Mouse (Mus musculus) midbrain, embryonic 10.5 days (tissue): ENCODE results near the gene Srgap1. TPM values are rescaled to one million over a fixed set of nuclear protein-coding genes. Genes with fewer than 3 reads are reported as not detected.

Experiments
- DNase-seq: peaks from one replicate; pipeline ENCODE4 v3.0.0-alpha.2; 2017; ENCODE audit warnings: low spot score
- H3K27ac ChIP-seq: fragments of 300-500 bp; sonication (generic); replicated peaks from 2 replicates; pipeline ENCODE4 v1.5.1; 2016; ENCODE audit warnings: mild to moderate bottlenecking
- H3K27me3 ChIP-seq: fragments of 300-500 bp; sonication (generic); 2 replicates; pipeline ENCODE4 v1.6.1; 2016; ENCODE audit warnings: low read depth, mild to moderate bottlenecking; ENCODE audit not compliant: poor library complexity, severe bottlenecking
- H3K36me3 ChIP-seq: fragments of 300-500 bp; sonication (generic); 2 replicates; pipeline ENCODE4 v1.6.1; 2016; ENCODE audit warnings: mild to moderate bottlenecking, moderate library complexity
- H3K4me1 ChIP-seq: fragments of 300-500 bp; sonication (generic); 2 replicates; pipeline ENCODE4 v1.6.1; 2016
- H3K4me3 ChIP-seq: fragments of 300-500 bp; sonication (generic); 2 replicates; pipeline ENCODE4 v1.5.1; 2016; ENCODE audit warnings: mild to moderate bottlenecking, moderate library complexity
- H3K9me3 ChIP-seq: fragments of 300-500 bp; sonication (generic); replicated peaks from 2 replicates; pipeline ENCODE4 v1.6.1; 2016; ENCODE audit warnings: mild to moderate bottlenecking
- WGBS: fragments of 180-500 bp; shearing (Covaris S2); methylation state at CpG from one replicate; pipeline ENCODE4 v1.1.7; 2016; 5-methylcytosine and 5-hydroxymethylcytosine counted together
- polyA plus RNA-seq: library from polyadenylated mRNA; unstranded; fragments of >200 nt; fragmentation: Nextera tagmentation; extraction: Ambion mirVana; gene quantifications from 2 replicates; pipeline ENCODE4 v1.2.1, GENCODE M21; 2016

Gene Srgap1
- polyA plus RNA-seq, 1 experiment from 2014 or later, result 11.5 TPM

DNA sequence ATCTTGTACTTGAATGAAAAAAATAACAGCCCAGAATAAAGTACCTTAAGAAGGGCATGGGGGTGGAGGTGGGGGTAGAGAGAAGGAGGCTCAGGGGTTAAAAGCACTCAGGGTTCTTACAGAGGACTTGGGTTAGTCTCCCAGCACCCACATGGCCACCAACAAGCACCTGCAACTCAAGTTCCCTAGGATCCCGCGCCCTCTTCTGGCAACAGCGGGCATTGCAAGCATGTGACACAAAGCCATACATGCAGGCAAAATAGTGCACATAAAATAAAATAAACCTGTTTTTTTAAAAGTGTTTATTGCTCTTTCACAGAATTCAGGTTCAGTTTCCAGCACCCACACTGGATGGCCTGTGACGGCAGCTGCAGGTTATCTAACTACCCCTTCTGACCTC lies 6.7 kb downstream of the Srgap1 start:
- no peaks in the 10 kb centered on the region for H3K27me3 ChIP-seq
- no peak overlapping the region for H3K4me3 ChIP-seq
- H3K9me3 ChIP-seq, result peaks cover 9% of the 10 kb centered on the region; the same call in 1 of the 2 replicates
- H3K4me1 ChIP-seq, result peaks cover 16% of the 10 kb centered on the region
- no peak overlapping the region for H3K27ac ChIP-seq
- no peak for DNase-seq
- 47% methylated on average over 4 of the region's 4 CpGs for WGBS
- H3K36me3 ChIP-seq, result peaks cover 54% of the 10 kb centered on the region

DNA sequence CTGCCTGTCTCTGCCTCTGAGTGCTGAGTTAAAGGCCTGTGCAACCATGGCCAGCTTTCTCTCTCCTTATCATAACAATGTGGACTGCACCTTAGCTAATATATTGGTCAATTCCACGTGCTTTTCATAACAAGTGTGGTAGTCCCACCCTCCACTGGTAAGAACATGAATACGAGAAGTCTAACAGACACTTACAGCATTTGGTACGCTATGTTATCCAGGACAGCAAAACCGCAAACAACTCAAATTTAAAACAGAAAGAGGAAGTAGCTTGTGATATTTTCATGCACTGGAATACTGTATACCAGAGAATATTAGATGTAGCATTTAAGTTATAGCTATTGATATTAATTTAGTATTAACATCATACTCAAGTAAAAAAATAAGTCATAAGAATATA lies 7.5 kb downstream of the Srgap1 start:
- WGBS, result 91% methylated on average over 4 of the region's 4 CpGs
- Histone ChIP-seq H3K36me3 (peaks cover 54% of the 10 kb centered on the region), H3K27me3 (no peaks in the 10 kb centered on the region)

GRCm38 (mm10) chr10:122038554-122038953 lies 8.6 kb downstream of the Srgap1 start:
- H3K27ac ChIP-seq, result no peak overlapping the region
- H3K9me3 ChIP-seq, result peaks cover 9% of the 10 kb centered on the region; the same call in 1 of the 2 replicates
- WGBS, result 67% methylated on average over 3 of the region's 3 CpGs
- H3K4me3 ChIP-seq, result no peak overlapping the region
- peaks cover 5% of the 10 kb centered on the region; the same call in 1 of the 2 replicates for H3K4me1 ChIP-seq
- DNase-seq, result no peak
- H3K27me3 ChIP-seq, result no peaks in the 10 kb centered on the region
- H3K36me3 ChIP-seq, result peaks cover 54% of the 10 kb centered on the region

More for the DNA sequence above, 7.5 kb downstream of the Srgap1 start:
- Histone ChIP-seq H3K9me3 (peaks cover 9% of the 10 kb centered on the region; the same call in 1 of the 2 replicates), H3K4me3 (no peak overlapping the region), H3K4me1 (peaks cover 8% of the 10 kb centered on the region), H3K27ac (no peak overlapping the region)
- no peak for DNase-seq

DNA sequence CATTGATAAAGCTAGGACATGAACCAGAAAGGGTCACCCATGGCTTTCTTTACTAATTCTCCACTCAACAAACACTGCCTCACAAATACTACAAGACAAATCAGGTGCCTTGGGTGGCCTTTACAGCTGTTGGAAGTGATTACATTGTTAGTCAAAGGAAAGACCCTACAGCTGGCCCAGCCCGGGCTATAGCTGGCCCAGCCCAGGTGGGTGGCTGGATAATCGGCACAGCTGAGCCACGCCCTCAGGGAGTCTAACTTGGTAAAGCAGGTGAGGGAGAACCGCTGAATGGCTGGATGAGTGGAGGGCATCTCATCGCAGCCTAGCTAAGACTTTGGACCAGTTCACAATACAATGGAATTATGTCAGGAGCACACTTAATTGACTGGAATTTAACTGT lies 13.8 kb downstream of the Srgap1 start:
- H3K4me1 ChIP-seq, result no peaks in the 10 kb centered on the region
- WGBS, result 81% methylated on average over 5 of the region's 5 CpGs

GRCm38 (mm10) chr10:122030420-122030819 lies 16.7 kb downstream of the Srgap1 start:
- no peak for DNase-seq
- 89% methylated on average over 5 of the region's 5 CpGs for WGBS
- peaks cover 11% of the 10 kb centered on the region; the same call in 1 of the 2 replicates for H3K9me3 ChIP-seq
- H3K4me3 ChIP-seq, result no peak overlapping the region
- no peaks in the 10 kb centered on the region for H3K4me1 ChIP-seq
- H3K36me3 ChIP-seq, result peaks cover 22% of the 10 kb centered on the region
- no peak overlapping the region for H3K27ac ChIP-seq
- no peaks in the 10 kb centered on the region for H3K27me3 ChIP-seq

More for the DNA sequence above, 13.8 kb downstream of the Srgap1 start:
- H3K36me3 ChIP-seq, result peaks cover 32% of the 10 kb centered on the region
- H3K27me3 ChIP-seq, result no peaks in the 10 kb centered on the region
- 0 out of 2 replicates have a peak, but pooled peaks cover 15% of the 10 kb centered on the region for H3K9me3 ChIP-seq
- DNase-seq, result no peak
- H3K27ac ChIP-seq, result no peak overlapping the region
- no peak overlapping the region for H3K4me3 ChIP-seq

- Histone ChIP-seq H3K4me3 (no peak overlapping the region), H3K4me1 (no peaks in the 10 kb centered on the region), H3K36me3 (peaks cover 28% of the 10 kb centered on the region), H3K9me3 (peaks cover 16% of the 10 kb centered on the region; the same call in 1 of the 2 replicates), H3K27ac (no peak overlapping the region), H3K27me3 (no peaks in the 10 kb centered on the region)
- no peak for DNase-seq
- 87% methylated on average over 7 of the region's 7 CpGs for WGBS
These were observed 17.4 kb downstream of the Srgap1 start for GRCm38 (mm10) chr10:122029738-122030137.

DNA sequence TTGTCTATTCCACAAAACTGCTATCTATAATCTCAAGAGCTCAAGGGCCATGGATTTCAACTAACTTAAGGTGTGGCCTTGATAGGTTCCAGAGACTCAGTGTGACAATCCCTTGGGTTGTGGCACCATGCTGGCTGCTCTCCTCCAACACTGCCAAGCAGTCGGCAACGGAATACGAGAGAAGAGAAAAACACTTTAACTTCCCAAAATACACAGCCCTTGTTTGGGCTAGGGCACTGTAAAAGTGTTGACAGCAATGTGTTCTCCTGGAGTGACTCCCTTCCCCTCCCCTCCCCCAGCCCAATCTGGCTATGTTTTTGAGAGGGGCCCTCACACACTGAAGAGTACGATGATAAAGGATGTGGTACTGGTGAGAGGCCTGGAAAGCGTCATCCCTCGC lies 21.9 kb downstream of the Srgap1 start:
- no peak for DNase-seq
- H3K4me3 ChIP-seq, result no peak overlapping the region
- 90% methylated on average over 6 of the region's 6 CpGs for WGBS
- H3K4me1 ChIP-seq, result no peaks in the 10 kb centered on the region
- no peaks in the 10 kb centered on the region for H3K27me3 ChIP-seq
- no peak overlapping the region for H3K27ac ChIP-seq
- H3K9me3 ChIP-seq, result peaks cover 30% of the 10 kb centered on the region
- peaks cover 54% of the 10 kb centered on the region for H3K36me3 ChIP-seq

DNA sequence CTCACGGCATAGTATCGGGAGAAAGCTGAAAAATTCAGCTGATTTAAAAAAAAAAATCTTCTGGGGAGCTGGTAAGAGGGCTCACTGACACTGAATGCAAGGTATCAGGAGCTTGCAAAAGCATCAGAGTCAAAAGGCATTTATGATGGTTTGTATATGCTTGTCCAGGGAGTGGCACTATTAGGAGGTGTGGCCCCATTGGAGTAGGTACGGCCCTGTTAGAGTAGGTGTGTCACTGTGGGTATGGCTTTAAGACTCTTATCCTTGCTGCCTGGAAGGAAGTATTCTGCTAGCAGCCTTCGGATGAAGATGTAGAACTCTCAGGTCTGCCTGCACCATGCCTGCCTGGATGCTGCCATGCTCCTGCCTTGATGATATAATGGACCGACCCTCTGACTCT lies 26.2 kb downstream of the Srgap1 start:
- Histone ChIP-seq H3K4me1 (peaks cover 28% of the 10 kb centered on the region), H3K9me3 (peaks cover 20% of the 10 kb centered on the region), H3K4me3 (no peak overlapping the region), H3K27me3 (no peaks in the 10 kb centered on the region), H3K27ac (no peak overlapping the region), H3K36me3 (peaks cover 39% of the 10 kb centered on the region)
- DNase-seq, result no peak
- WGBS, result 93% methylated on average over 5 of the region's 5 CpGs

DNA sequence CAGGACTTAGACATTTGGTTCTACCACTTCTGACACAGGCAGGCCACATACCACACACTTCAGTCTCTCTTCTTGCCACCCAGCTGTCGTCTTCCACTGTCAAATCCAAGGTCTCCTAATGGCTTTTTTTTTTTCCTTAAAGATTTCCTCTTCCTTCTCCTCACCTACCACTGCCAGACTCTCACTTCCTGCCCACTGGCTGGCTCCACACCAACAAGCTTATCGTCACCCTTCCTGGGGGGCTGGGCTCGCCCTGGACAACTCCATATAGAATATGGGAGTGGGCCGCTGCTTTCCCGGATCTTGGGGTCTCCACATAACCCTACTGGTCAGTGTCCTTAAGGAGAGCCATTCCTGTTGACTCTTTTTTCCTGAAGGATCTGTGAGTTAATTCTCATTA lies 26.9 kb downstream of the Srgap1 start:
- peaks cover 32% of the 10 kb centered on the region for H3K36me3 ChIP-seq
- H3K4me1 ChIP-seq, result peaks cover 28% of the 10 kb centered on the region
- H3K9me3 ChIP-seq, result peaks cover 18% of the 10 kb centered on the region
- no peaks in the 10 kb centered on the region for H3K27me3 ChIP-seq
- H3K27ac ChIP-seq, result no peak overlapping the region
- no peak for DNase-seq
- no peak overlapping the region for H3K4me3 ChIP-seq
- 91% methylated on average over 5 of the region's 5 CpGs for WGBS

DNA sequence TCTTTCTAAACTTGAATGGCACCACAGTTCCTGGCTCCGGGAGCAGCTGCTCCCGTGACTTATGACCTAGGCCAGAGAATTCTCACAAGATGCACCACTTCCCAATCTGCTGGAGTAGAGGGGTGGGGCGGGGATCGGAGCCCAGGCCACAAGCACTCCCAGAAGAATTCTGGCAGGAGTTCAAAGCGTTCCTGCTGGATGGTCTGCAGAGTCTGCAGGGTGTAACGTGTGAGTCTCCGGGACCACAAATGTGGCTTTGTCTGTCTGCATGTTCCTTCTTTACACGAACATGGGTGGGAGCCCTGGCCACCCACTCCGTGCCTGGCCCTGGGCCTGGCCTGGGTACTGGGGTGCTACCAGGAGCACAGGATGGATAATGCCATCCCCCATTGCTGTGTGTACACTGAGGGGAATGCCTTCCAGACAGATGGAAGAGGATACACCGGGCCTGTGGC lies 28.5 kb downstream of the Srgap1 start:
- 80% methylated on average over 10 of the region's 10 CpGs for WGBS
- DNase-seq, result no peak

GRCm38 (mm10) chr10:122017743-122018142 lies 29.4 kb downstream of the Srgap1 start:
- no peaks in the 10 kb centered on the region for H3K27me3 ChIP-seq
- H3K4me3 ChIP-seq, result no peak overlapping the region
- peaks cover 14% of the 10 kb centered on the region for H3K36me3 ChIP-seq
- H3K4me1 ChIP-seq, result peaks cover 28% of the 10 kb centered on the region
- H3K27ac ChIP-seq, result no peak overlapping the region
- no peaks in the 10 kb centered on the region for H3K9me3 ChIP-seq
- no peak for DNase-seq
- 87% methylated on average over 8 of the region's 8 CpGs for WGBS

More for the DNA sequence above, 28.5 kb downstream of the Srgap1 start:
- Histone ChIP-seq H3K36me3 (peaks cover 17% of the 10 kb centered on the region), H3K4me1 (peaks cover 28% of the 10 kb centered on the region), H3K9me3 (peaks cover 3% of the 10 kb centered on the region; the same call in 1 of the 2 replicates), H3K27me3 (no peaks in the 10 kb centered on the region), H3K4me3 (no peak overlapping the region), H3K27ac (peak overlapping the region; percentile 79)

GRCm38 (mm10) chr10:122017063-122017462 lies 30.1 kb downstream of the Srgap1 start:
- 77% methylated on average over 5 of the region's 5 CpGs for WGBS
- DNase-seq, result no peak
- Histone ChIP-seq H3K27me3 (no peaks in the 10 kb centered on the region), H3K9me3 (no peaks in the 10 kb centered on the region), H3K4me1 (peaks cover 28% of the 10 kb centered on the region), H3K36me3 (peaks cover 10% of the 10 kb centered on the region), H3K4me3 (no peak overlapping the region), H3K27ac (no peak overlapping the region)

DNA sequence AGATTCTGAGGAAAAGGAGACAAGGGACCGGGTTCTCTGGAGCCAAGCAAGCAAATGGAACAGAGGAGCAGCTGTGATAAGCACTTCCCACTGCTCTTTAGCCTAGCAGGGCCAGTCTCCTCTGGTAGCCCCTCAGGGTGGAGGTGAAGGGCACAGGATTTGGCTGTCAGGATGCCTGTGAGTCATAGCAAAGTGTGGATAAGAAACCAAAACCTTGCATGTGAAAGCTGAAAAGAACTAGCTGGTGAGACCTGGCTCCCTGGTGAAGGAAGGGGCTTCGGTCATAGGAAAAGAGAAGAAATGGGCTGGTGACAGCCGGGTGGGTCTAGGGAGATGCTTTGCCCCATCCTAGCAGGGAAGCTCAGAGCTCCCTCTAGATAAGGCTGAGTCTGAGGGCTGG lies 30.5 kb downstream of the Srgap1 start:
- H3K27ac ChIP-seq, result 0 out of 2 replicates have a peak overlapping the region, but pooled peaks have one; percentile 0
- WGBS, result 96% methylated on average over 3 of the region's 3 CpGs

More for the DNA sequence above, 30.5 kb downstream of the Srgap1 start:
- Histone ChIP-seq H3K4me1 (peaks cover 28% of the 10 kb centered on the region), H3K9me3 (no peaks in the 10 kb centered on the region), H3K36me3 (peaks cover 6% of the 10 kb centered on the region), H3K27me3 (no peaks in the 10 kb centered on the region), H3K4me3 (no peak overlapping the region)
- DNase-seq, result no peak
